Mouse (Mus musculus): ENCODE measurements around the gene Slc7a6os. TPM values are rescaled to one million over a fixed set of nuclear protein-coding genes. Genes with fewer than 3 reads are reported as not detected.

Gene Slc7a6os
- polyA plus RNA-seq, 2 experiments = 8.9 to 13.3 TPM

GRCm38 (mm10) chr8:106163251-106163650 lies 47.5 kb downstream of the Slc7a6os start:
- ATAC-seq (ENCODE audit: insufficient read depth) = no peak
- H3K9me3 ChIP-seq (ENCODE audit: control insufficient read depth, low read length) = no peaks in the 10 kb centered on the region
- WGBS (ENCODE audit: insufficient replicate concordance) = 75% methylated on average over 9 of the region's 9 CpGs
- no peak for DNase-seq (ENCODE audit: low read depth in 3 of 3, low spot score in 3 of 3)
- no peak overlapping the region for H3K9ac ChIP-seq (replicated peaks)
- H3K4me2 ChIP-seq (ENCODE audit: low read depth) = no peak overlapping the region
- no peak overlapping the region for H3K27ac ChIP-seq
- H3K4me3 ChIP-seq (ENCODE audit: insufficient read depth in 1 of 2, low read depth in 2 of 2, low read length in 2 of 2) = no peak overlapping the region
- peaks cover 2% of the 10 kb centered on the region; the same call in 1 of the 2 replicates for H3K36me3 ChIP-seq (replicated peaks; ENCODE audit: control insufficient read depth, insufficient read depth, low read depth)
- TF ChIP-seq EP300 (IDR thresholded peaks at IDR 0.05; ENCODE audit: low read depth) = no peak
- no peak for TF ChIP-seq CTCF (IDR thresholded peaks at IDR 0.05; ENCODE audit: low read depth)
- no peaks in the 10 kb centered on the region for H3K27me3 ChIP-seq (ENCODE audit: control insufficient read depth, insufficient read depth, low read length)
- H3K4me1 ChIP-seq (replicated peaks; ENCODE audit: control insufficient read depth in 2 of 2, insufficient read depth in 2 of 2, low read length in 1 of 2) = peaks cover 3% of the 10 kb centered on the region in 2 experiments; a peak in 2 of 4 replicates

- no peak overlapping the region for H3K4me3 ChIP-seq (ENCODE audit: insufficient read depth in 1 of 2, low read depth in 2 of 2, low read length in 2 of 2)
- H3K27me3 ChIP-seq (ENCODE audit: control insufficient read depth, insufficient read depth, low read length) = no peaks in the 10 kb centered on the region
- H3K9me3 ChIP-seq (ENCODE audit: control insufficient read depth, low read length) = no peaks in the 10 kb centered on the region
- 87% methylated on average over 6 of the region's 6 CpGs for WGBS (ENCODE audit: insufficient replicate concordance)
- no peak overlapping the region for H3K9ac ChIP-seq (replicated peaks)
- no peak overlapping the region for H3K27ac ChIP-seq
- H3K4me2 ChIP-seq (ENCODE audit: low read depth) = no peak overlapping the region
- peaks cover 2% of the 10 kb centered on the region; the same call in 1 of the 2 replicates for H3K36me3 ChIP-seq (replicated peaks; ENCODE audit: control insufficient read depth, insufficient read depth, low read depth)
- H3K4me1 ChIP-seq (replicated peaks; ENCODE audit: control insufficient read depth in 2 of 2, insufficient read depth in 2 of 2, low read length in 1 of 2) = no peaks in the 10 kb centered on the region
- TF ChIP-seq CTCF (IDR thresholded peaks at IDR 0.05; ENCODE audit: low read depth) (no peak), EP300 (IDR thresholded peaks at IDR 0.05; ENCODE audit: low read depth) (no peak)
- no peak for ATAC-seq (ENCODE audit: insufficient read depth)
- DNase-seq (ENCODE audit: low read depth in 3 of 3, low spot score in 3 of 3) = no peak
Observed at GRCm38 (mm10) chr8:106159876-106160275, 50.9 kb downstream of the Slc7a6os start.

- no peaks in the 10 kb centered on the region for H3K27me3 ChIP-seq (ENCODE audit: control insufficient read depth, insufficient read depth, low read length)
- H3K4me1 ChIP-seq (replicated peaks; ENCODE audit: control insufficient read depth in 2 of 2, insufficient read depth in 2 of 2, low read length in 1 of 2) = peaks cover 0 to 4% of the 10 kb centered on the region in 2 experiments; a peak in 2 of 4 replicates
- no peak overlapping the region for H3K27ac ChIP-seq
- no peaks in the 10 kb centered on the region for H3K9me3 ChIP-seq (ENCODE audit: control insufficient read depth, low read length)
- H3K4me3 ChIP-seq (ENCODE audit: insufficient read depth in 1 of 2, low read depth in 2 of 2, low read length in 2 of 2) = no peak overlapping the region
- DNase-seq (ENCODE audit: low read depth in 3 of 3, low spot score in 3 of 3) = no peak
- no peak overlapping the region for H3K4me2 ChIP-seq (ENCODE audit: low read depth)
- H3K36me3 ChIP-seq (replicated peaks; ENCODE audit: control insufficient read depth, insufficient read depth, low read depth) = peaks cover 2% of the 10 kb centered on the region; the same call in 1 of the 2 replicates
- no peak for ATAC-seq (ENCODE audit: insufficient read depth)
- 81% methylated on average over 10 of the region's 10 CpGs for WGBS (ENCODE audit: insufficient replicate concordance)
- TF ChIP-seq EP300 (IDR thresholded peaks at IDR 0.05; ENCODE audit: low read depth) (no peak), CTCF (IDR thresholded peaks at IDR 0.05; ENCODE audit: low read depth) (no peak)
- no peak overlapping the region for H3K9ac ChIP-seq (replicated peaks)
Observed at GRCm38 (mm10) chr8:106158381-106158780, 52.4 kb downstream of the Slc7a6os start.

- 7% methylated on average over 1 of the region's 1 CpGs for WGBS (ENCODE audit: insufficient replicate concordance)
- ATAC-seq (ENCODE audit: insufficient read depth) = no peak
- no peaks in the 10 kb centered on the region; the same call in 1 of the 2 replicates for H3K36me3 ChIP-seq (replicated peaks; ENCODE audit: control insufficient read depth, insufficient read depth, low read depth)
Observed at GRCm38 (mm10) chr8:106157419-106157818, 53.3 kb downstream of the Slc7a6os start.

GRCm38 (mm10) chr8:106152876-106153275 lies 57.9 kb downstream of the Slc7a6os start:
- H3K9me3 ChIP-seq (ENCODE audit: control insufficient read depth, low read length) = no peaks in the 10 kb centered on the region
- no peaks in the 10 kb centered on the region for H3K27me3 ChIP-seq (ENCODE audit: control insufficient read depth, insufficient read depth, low read length)
- 18% methylated on average over 4 of the region's 4 CpGs for WGBS (ENCODE audit: insufficient replicate concordance)
- TF ChIP-seq CTCF (IDR thresholded peaks at IDR 0.05; ENCODE audit: low read depth) (no peak), EP300 (IDR thresholded peaks at IDR 0.05; ENCODE audit: low read depth) (no peak)
- no peak for DNase-seq (ENCODE audit: low read depth in 3 of 3, low spot score in 3 of 3)
- H3K9ac ChIP-seq (replicated peaks) = no peak overlapping the region
- no peaks in the 10 kb centered on the region for H3K36me3 ChIP-seq (replicated peaks; ENCODE audit: control insufficient read depth, insufficient read depth, low read depth)
- H3K4me3 ChIP-seq (ENCODE audit: insufficient read depth in 1 of 2, low read depth in 2 of 2, low read length in 2 of 2) = no peak overlapping the region
- peaks cover 6 to 17% of the 10 kb centered on the region in 2 experiments; a peak in 3 of 4 replicates for H3K4me1 ChIP-seq (replicated peaks; ENCODE audit: control insufficient read depth in 2 of 2, insufficient read depth in 2 of 2, low read length in 1 of 2)
- peak overlapping the region; percentile 36 for H3K4me2 ChIP-seq (ENCODE audit: low read depth)
- no peak for ATAC-seq (ENCODE audit: insufficient read depth)
- H3K27ac ChIP-seq = no peak overlapping the region

More at GRCm38 (mm10) chr8:106157419-106157818, 53.3 kb downstream of the Slc7a6os start:
- Histone ChIP-seq H3K4me2 (ENCODE audit: low read depth) (no peak overlapping the region), H3K4me1 (replicated peaks; ENCODE audit: control insufficient read depth in 2 of 2, insufficient read depth in 2 of 2, low read length in 1 of 2) (peaks cover 0 to 9% of the 10 kb centered on the region in 2 experiments; a peak in 2 of 4 replicates), H3K9me3 (ENCODE audit: control insufficient read depth, low read length) (no peaks in the 10 kb centered on the region), H3K27ac (no peak overlapping the region), H3K9ac (replicated peaks) (no peak overlapping the region), H3K27me3 (ENCODE audit: control insufficient read depth, insufficient read depth, low read length) (no peaks in the 10 kb centered on the region), H3K4me3 (ENCODE audit: insufficient read depth in 1 of 2, low read depth in 2 of 2, low read length in 2 of 2) (no peak overlapping the region)
- TF ChIP-seq EP300 (IDR thresholded peaks at IDR 0.05; ENCODE audit: low read depth) = no peak
- TF ChIP-seq CTCF (IDR thresholded peaks at IDR 0.05; ENCODE audit: low read depth) = no peak
- no peak for DNase-seq (ENCODE audit: low read depth in 3 of 3, low spot score in 3 of 3)
